Mouse (Mus musculus): ENCODE measurements around the gene Cd22. TPM values are rescaled to one million over a fixed set of nuclear protein-coding genes. Genes with fewer than 3 reads are reported as not detected.
"Not testable (repeated sequence)": the region's sequence is repeated elsewhere in the genome, so short reads cannot be mapped to it uniquely, and the experiment has no call there.

Gene Cd22
- total RNA-seq (2021) = under 1 TPM; 0.13 to 0.23 TPM
- long read RNA-seq, experiment 1 = 0 reads
- long read RNA-seq, experiment 2 = 0 reads

DNA sequence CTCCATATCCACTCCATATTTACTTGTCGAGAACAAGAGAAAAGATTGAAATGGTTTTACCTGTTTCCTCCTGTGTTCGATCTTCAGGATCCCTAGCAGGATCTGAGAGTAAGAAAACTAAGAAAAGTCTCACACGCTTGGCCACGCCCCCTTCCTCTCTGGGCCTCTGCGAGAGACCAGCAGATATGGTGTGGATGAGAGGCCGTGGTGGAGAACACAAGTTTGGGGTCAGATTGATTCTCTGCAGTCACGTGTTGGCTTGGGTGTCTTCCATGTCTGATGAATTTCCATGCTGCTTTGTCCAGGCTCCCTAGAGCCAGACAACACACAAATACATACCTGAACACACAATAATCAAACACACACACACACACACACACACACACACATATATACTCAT, at the start of gene Cd22:
Cd22 (minus strand) TSS at position 167 of the 400 bp plus-strand sequence.
- no peak for DNase-seq

DNA sequence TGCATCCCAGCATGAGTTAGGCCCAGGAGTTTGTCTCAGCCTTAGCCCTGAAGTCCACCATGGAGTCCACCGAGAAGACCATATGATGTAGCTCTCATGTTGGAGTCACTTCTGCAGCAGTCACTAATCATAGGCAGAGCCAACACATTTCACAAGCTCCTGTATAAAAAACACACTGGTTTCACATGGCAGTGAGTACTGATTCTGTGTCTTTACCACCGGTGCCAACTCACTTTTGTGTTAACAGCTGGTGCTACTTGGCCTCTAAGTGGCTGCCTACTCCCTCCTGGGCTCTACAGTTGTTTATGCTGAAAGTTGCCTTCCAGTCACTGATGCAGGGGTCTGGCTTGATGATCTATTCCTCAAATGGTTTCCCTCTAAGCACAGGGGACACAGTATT, 44.4 kb upstream of the Cd22 start, which contains the start of gene Hamp2:
Hamp2 (minus strand) TSS at position 101 of the 400 bp plus-strand sequence.
- DNase-seq = not testable (repeated sequence)

DNA sequence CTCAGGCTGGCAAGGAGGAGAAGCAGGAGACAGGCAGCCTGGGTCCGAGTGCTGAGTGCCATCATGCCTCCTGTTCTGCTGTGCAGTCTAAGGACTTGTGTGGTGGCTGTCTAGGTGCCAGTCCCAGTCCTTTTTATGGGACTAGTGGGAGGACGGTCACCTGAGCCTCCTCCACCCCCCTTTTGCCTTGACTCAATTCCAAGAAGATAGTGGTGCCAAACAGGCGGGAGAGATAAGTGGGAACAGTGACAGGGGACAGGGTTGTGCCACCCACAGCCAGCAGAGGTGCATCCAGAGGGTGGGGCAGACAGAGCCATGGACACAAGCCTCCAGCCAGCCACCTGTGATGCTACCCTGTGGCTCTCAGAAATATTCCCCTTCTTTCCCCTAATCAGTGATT, 43.9 kb upstream of the Cd22 start:
- no peak for DNase-seq

DNA sequence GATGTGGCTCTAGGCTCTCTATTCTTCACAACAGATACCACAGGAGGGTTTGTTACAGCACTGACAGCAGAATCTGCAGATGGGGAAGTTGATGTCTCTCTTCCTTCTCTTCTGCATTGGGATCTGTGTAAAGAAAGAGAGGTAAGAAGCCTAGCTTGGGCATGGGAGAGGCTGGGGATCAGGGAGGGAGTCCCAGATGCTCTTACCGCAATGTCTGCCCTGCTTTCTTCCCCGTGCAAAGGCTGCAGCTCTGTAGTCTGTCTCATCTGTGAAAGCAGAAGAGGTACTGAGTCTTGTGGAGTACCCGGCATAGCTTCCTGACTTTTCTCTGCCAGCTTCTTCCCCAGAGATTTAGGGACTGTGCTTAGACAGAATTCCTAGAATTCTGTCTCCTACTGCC, 42.3 kb upstream of the Cd22 start:
- DNase-seq = not testable (repeated sequence)

GRCm38 (mm10) chr7:30920217-30920616, 40.1 kb upstream of the Cd22 start:
- no peak for DNase-seq

- DNase-seq = no peak
Measured at GRCm38 (mm10) chr7:30917219-30917618, 37.1 kb upstream of the Cd22 start.

- DNase-seq = no peak
Measured at GRCm38 (mm10) chr7:30916713-30917112, 36.6 kb upstream of the Cd22 start.

GRCm38 (mm10) chr7:30914732-30915131, 34.6 kb upstream of the Cd22 start, which contains the start of gene Mag:
Gene Mag, minus strand, starts transcription at chr7:30914873.
- no peak for DNase-seq

GRCm38 (mm10) chr7:30909773-30910172, 29.6 kb upstream of the Cd22 start:
- DNase-seq = no peak

GRCm38 (mm10) chr7:30908992-30909431, 28.9 kb upstream of the Cd22 start:
- DNase-seq = no peak

GRCm38 (mm10) chr7:30908277-30908991, 28.3 kb upstream of the Cd22 start:
- no peak for DNase-seq

GRCm38 (mm10) chr7:30904042-30904441, 23.9 kb upstream of the Cd22 start:
- DNase-seq = no peak

- no peak for DNase-seq
Measured at GRCm38 (mm10) chr7:30895217-30895616, 15.1 kb upstream of the Cd22 start.

DNA sequence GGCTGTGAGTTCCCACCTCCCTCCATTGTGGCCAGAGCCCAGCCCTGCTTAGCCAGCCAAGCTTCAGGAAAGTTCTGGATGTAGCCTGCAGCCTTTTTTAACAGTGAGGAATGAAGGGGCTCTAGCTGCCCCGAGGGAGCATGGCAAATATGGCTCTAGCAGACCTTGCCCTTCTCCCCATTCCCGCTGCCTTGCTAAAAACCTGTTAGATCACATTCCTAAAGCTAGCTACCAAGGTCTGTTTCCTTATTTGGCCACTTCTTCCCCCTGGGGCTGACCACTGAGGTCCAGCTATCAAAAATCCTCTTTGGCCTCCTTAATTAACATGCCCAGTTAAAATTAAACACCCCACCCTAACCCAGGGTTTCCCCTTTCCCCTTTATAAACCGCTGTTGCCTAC, 12.4 kb upstream of the Cd22 start:
- DNase-seq = no peak

DNA sequence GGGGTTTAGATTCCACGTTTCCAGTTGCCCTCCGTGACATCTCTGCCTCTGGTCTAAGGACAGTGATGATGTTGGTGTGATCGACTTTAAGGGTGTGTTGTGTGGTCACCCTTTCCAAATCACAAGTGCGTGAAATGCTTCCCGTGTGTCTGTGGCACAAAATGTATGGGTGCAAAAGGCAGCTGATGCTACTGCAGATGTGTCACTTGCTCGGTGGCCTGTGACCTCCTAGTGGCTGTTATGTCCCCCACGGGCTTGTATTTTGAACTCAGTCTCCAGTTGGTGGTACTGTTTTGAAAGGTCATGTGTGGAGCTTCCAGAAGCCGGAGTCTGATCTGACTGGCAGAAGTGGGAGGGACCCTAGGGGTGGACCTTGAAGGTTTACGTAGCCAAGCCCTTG, 11.6 kb upstream of the Cd22 start:
- no peak for DNase-seq

GRCm38 (mm10) chr7:30890681-30891080, 10.5 kb upstream of the Cd22 start:
- no peak for DNase-seq

DNA sequence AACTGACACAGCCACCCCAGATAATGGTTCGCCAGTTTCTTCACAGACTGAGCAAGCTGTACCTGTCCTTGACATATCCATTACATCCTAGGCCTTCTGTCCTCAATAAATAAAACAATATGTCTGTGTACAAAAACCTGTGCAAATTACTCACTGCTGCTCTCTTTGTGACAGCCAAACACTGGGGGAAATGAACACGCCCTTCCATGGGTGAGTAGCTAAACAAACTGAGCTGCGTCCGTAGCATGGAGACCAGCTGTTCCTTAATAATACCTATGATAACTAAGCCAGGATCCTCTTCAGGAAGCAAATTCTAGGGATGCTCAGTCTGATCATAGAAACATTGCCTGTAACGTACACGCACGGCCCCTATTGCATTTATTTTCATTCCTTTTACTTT, 8.6 kb upstream of the Cd22 start:
- no peak for DNase-seq

DNA sequence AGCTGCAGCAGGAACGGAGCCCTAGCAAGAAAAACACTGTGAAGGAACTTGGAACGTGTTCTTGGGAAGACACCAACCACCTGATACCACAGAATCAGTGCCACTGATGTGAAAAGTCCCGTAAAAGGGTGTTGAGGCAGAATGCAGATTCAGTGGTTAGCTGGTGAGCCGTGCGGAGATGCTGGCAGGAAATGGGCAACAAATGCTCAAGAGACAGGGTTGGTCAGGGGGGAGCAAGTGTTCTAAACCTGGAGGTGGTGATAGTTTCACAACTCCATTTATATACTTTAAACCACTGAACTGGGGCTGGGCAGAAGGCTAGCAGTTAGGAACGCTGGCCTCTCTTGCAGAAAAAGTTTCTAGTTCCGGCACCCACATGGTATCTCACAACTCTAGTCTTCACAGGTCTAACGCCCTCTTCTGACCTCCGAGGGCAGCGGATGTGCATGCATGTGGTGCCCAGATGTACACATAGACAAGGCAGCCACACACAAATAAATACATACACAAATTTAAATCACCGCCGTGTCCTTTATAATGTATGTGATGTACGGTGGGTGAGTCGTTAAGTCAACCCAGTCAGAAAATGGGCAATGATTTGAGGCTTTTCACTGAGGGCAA, 7.5 kb upstream of the Cd22 start:
- DNase-seq = no peak

GRCm38 (mm10) chr7:30886852-30887251, 6.7 kb upstream of the Cd22 start:
- no peak for DNase-seq

DNA sequence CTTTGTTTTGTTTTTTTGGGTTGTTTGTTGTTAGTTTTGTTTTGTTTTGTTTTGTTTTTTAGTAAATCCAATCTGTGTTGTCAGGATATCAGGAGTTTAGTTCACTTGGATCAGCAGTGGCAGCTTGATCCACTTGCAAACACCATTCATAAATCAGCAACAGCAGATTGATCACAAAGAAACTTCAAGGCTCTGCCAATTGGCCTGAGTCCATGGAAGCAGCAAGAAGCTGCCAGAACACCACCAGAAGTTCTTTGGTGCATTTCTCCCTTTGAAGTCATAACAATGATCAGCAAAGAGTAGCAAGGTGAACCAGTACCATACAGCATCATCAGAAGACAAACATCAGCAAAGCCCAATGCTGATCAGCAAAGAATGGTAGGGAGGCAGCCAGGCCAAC, 3.9 kb upstream of the Cd22 start:
- DNase-seq = no peak

- no peak for DNase-seq
Measured at GRCm38 (mm10) chr7:30881367-30881766, 1.2 kb upstream of the Cd22 start.

GRCm38 (mm10) chr7:30878950-30879349, 1.2 kb downstream of the Cd22 start:
- DNase-seq = no peak

GRCm38 (mm10) chr7:30873083-30873482, 7.1 kb downstream of the Cd22 start:
- peak; percentile 30 for DNase-seq

DNA sequence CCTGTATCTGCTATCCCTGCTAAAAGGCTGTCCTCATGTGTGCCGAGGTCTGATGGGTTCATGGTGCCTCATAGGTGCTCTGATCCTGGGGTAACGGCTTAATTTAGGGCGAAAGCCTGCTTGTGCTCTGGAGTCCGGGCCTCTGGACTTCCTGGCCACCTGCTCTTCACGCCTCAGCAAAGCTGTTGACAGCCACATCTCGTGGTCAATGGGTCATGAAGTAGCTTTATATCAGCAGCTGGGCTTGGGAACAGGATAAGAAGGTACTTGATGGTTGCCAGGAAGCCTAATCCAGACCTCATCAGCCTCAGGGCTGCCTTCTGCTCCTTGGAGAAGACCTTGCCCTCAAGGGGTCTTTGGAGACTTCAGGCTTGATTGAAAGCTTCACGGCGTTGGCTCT, 16.8 kb downstream of the Cd22 start:
- no peak for DNase-seq
